Mouse (Mus musculus) limb, embryonic 14.5 days (tissue): ENCODE measurements around the gene Uba5. TPM values are rescaled to one million over a fixed set of nuclear protein-coding genes. Genes with fewer than 3 reads are reported as not detected.

ENCODE experiments used
- ATAC-seq: fragments of 200-750 bp; cut with Nextera tagmentation; 2 replicates; pipeline ENCODE4 v1.8.0; 2017; ENCODE audit warnings: low read depth, moderate number of reproducible peaks, moderate TSS enrichment; ENCODE audit not compliant: low FRiP score
- DNase-seq: peaks from one replicate; pipeline ENCODE4 v3.0.0-alpha.2; 2015; ENCODE audit warnings: low spot score
- H3K27ac ChIP-seq: fragments of 300-500 bp; sonication (generic); replicated peaks from 2 replicates; pipeline ENCODE4 v1.5.1; 2014; ENCODE audit warnings: low read depth, mild to moderate bottlenecking, low read length, moderate library complexity, mixed read lengths
- H3K27me3 ChIP-seq: fragments of 300-500 bp; sonication (generic); 2 replicates; pipeline ENCODE4 v1.6.1; 2014; ENCODE audit warnings: low read length, mixed read lengths; ENCODE audit not compliant: control insufficient read depth, insufficient read depth
- H3K36me3 ChIP-seq: fragments of 300-500 bp; sonication (generic); 2 replicates; pipeline ENCODE4 v1.6.1; 2014; ENCODE audit warnings: mild to moderate bottlenecking, low read length, moderate library complexity, mixed read lengths; ENCODE audit not compliant: control insufficient read depth, insufficient read depth
- H3K4me1 ChIP-seq: fragments of 300-500 bp; sonication (generic); 2 replicates; pipeline ENCODE4 v1.6.1; 2014; ENCODE audit warnings: antibody characterized with exemption, low read length, mixed read lengths; ENCODE audit not compliant: control insufficient read depth, insufficient read depth
- H3K4me2 ChIP-seq: fragments of 300-500 bp; sonication (generic); replicated peaks from 2 replicates; pipeline ENCODE4 v1.6.1; 2014; ENCODE audit warnings: low read depth, mild to moderate bottlenecking, low read length, moderate library complexity; ENCODE audit not compliant: severe bottlenecking
- H3K4me3 ChIP-seq: fragments of 300-500 bp; sonication (generic); replicated peaks from 2 replicates; pipeline ENCODE4 v1.5.1; 2014; ENCODE audit warnings: low read length
- H3K9ac ChIP-seq: fragments of 300-500 bp; sonication (generic); 2 replicates; pipeline ENCODE4 v1.6.1; 2014; ENCODE audit warnings: mild to moderate bottlenecking, low read depth, low read length, moderate library complexity; ENCODE audit not compliant: severe bottlenecking
- H3K9me3 ChIP-seq: fragments of 300-500 bp; sonication (generic); 2 replicates; pipeline ENCODE4 v1.6.1; 2016; ENCODE audit warnings: low read length; ENCODE audit not compliant: control insufficient read depth
- POLR2A ChIP-seq: fragments of 200-500 bp; IDR thresholded peaks from 2 replicates; pipeline ENCODE4 v1.8.0; 2012; ENCODE audit warnings: inconsistent platforms, mild to moderate bottlenecking, moderate library complexity, borderline replicate concordance; ENCODE audit not compliant: insufficient read depth, insufficient read length; ENCODE audit errors: extremely low read depth
- WGBS: fragments of 180-500 bp; shearing (Covaris S2); extraction: QIAGEN DNeasy Blood & Tissue Kit; methylation state at CpG from one replicate; pipeline ENCODE4 v1.1.7; 2014; 5-methylcytosine and 5-hydroxymethylcytosine counted together
- polyA plus RNA-seq, 2 experiments: library from polyadenylated mRNA; depleted of rRNA in 1 of 2; stranded (reverse) in 1 of 2; unstranded in 1 of 2; fragments of >200 nt; fragmentation: Nextera tagmentation in 1 of 2; extraction: Ambion mirVana in 1 of 2; gene quantifications; 2 replicates each; pipeline versions ENCODE4 v1.2.1 to v1.2.3; 2012 to 2014

The Uba5 gene
- polyA plus RNA-seq (2012; rRNA removed) (71.9 and 83.0 TPM in 2 replicates), polyA plus RNA-seq (2014; fragmentation: Nextera tagmentation; extraction: Ambion mirVana) (67.4 and 72.5 TPM in 2 replicates)

DNA sequence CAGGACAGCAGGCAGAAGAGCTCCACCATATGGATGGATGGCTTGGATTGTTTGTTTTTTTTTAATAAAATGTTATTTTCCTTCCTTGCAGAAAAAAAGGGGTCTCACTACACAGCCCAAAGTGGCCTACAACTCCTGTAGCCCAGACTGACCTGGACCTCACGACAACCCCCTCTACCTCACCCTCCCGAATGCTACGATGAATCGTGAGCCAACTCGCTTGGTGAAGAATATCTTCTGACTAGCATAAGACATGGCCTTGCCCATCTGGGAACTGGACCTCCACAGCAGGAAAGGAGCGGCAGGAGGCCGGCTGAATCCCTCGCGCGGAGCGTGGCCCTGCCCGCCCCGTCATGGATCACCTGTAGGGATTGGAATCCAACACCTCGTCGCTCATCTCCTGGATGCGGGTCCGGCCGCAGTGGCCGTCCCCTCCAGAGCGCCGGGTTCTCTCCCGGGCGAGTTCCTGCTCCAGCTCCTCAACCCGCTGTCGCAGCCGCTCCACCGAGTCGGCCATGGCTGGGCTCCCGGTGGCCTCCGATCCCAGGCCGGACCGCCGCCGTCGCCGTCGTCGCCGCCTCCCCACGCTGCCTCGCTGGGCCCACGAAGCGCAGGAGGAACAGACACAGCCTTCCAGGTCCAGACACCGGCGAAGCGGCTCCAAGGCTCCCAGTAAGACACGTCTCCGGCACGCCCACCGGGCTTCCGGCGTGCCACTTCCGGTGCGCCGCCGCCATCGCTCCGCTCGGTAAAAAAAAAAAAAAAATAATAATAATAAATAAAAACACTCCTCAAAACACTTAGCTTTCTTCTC lies at the start of gene Uba5:
TSS of gene Uba5 (minus strand) at position 705 of the 814 bp plus-strand sequence.
- H3K4me2 ChIP-seq, result peak within 1 kb of the TSS; percentile 88
- H3K4me3 ChIP-seq, result peak within 1 kb of the TSS; percentile 87
- ATAC-seq (peak; percentile 76), DNase-seq (peak; percentile 80)
- H3K9ac ChIP-seq, result peak within 1 kb of the TSS; percentile 77
- H3K27ac ChIP-seq, result peak within 1 kb of the TSS; percentile 28; the same call in 1 of the 2 replicates
- H3K36me3 ChIP-seq, result peaks cover 23% of the 10 kb centered on the region
- H3K4me1 ChIP-seq, result peaks cover 15% of the 10 kb centered on the region
- no peaks in the 10 kb centered on the region for H3K9me3 ChIP-seq
- 2% methylated on average over 46 of the region's 59 CpGs for WGBS
- H3K27me3 ChIP-seq, result no peaks in the 10 kb centered on the region
- TF ChIP-seq POLR2A, result peak; percentile 45; the same call in 1 of the 2 replicates

DNA sequence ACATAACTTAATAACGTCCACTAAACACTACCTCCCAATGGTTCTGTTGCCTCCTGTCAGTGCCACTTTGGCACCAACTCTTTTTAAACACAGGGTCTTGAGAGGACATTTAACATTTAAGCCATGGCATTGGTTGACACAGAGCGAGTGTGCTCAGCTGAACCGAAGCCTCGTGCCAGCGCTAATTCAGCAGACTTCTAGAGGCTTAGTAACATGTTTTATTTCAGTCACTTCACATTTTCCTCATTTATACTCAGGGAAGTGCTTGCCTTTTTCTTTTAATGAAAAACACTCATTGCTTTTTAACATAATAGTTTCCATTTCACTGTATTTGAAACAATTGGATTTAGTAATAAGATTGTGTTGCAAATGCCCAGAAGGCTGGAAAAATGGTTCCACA lies 46.2 kb upstream of the Uba5 start:
- H3K9me3 ChIP-seq, result no peaks in the 10 kb centered on the region
- WGBS, result 68% methylated on average over 5 of the region's 5 CpGs
- no peaks in the 10 kb centered on the region for H3K4me1 ChIP-seq
- no peak overlapping the region for H3K27ac ChIP-seq
- no peaks in the 10 kb centered on the region for H3K27me3 ChIP-seq
- H3K9ac ChIP-seq, result no peak overlapping the region
- H3K36me3 ChIP-seq, result no peaks in the 10 kb centered on the region
- ATAC-seq, result no peak
- no peak for DNase-seq
- TF ChIP-seq POLR2A, result no peak
- no peak overlapping the region for H3K4me2 ChIP-seq
- no peak overlapping the region for H3K4me3 ChIP-seq

DNA sequence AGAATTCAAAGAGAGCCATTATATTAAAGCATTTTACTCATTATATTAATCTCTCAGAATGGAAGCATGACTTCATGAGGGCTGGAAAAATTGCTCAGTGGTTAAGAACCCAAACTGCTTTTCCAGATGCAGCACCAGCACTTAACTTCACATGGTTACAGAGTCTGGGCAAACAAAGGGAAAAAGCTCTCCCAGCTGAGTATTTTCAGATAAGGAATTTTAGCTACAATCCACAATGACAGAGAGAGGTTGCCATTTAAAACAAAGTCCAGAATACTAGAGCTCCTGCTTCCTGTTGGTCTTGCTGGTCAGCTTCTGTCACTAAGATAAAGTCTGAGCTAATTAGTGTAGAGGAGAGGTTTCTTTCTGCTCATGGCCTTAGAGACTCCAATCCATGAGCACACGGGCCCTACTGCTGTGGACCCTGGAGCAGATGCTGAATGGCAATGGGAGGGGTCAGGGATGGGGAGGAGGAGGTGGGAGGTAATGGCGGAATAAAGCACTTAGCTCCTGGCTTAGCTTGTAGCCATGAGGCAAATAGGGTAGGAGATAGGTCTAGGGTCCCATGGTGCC lies 45.7 kb upstream of the Uba5 start:
- ATAC-seq (no peak), DNase-seq (no peak)
- Histone ChIP-seq H3K4me2 (no peak overlapping the region), H3K4me3 (no peak overlapping the region), H3K27ac (no peak overlapping the region), H3K36me3 (no peaks in the 10 kb centered on the region), H3K9ac (no peak overlapping the region), H3K9me3 (no peaks in the 10 kb centered on the region), H3K27me3 (no peaks in the 10 kb centered on the region), H3K4me1 (no peaks in the 10 kb centered on the region)
- TF ChIP-seq POLR2A, result no peak
- WGBS, result 72% methylated on average over 2 of the region's 2 CpGs

DNA sequence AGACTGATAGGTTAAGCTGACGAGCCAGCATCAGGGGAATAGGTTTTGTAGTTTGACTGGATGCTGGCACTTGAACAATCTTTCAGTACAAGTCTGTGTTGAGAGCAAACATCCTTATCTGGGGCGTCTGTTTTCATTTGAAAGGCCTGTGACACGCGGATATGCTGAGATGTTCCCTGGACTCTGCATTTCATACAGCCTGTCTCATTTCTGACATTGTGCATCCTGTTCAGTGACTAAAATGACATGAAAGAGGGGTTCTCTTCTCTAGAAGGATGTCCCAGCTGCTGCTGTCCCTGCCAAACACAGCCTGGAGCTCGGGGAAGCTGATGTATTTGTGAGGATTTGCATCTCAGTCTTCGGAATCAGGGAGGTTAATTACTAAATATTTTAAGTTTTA lies 44.5 kb upstream of the Uba5 start:
- no peak for DNase-seq
- Histone ChIP-seq H3K4me3 (no peak overlapping the region), H3K36me3 (no peaks in the 10 kb centered on the region), H3K27ac (no peak overlapping the region), H3K27me3 (no peaks in the 10 kb centered on the region), H3K9me3 (no peaks in the 10 kb centered on the region), H3K4me1 (0 out of 2 replicates have a peak, but pooled peaks cover under 1% of the 10 kb centered on the region), H3K9ac (no peak overlapping the region), H3K4me2 (no peak overlapping the region)
- no peak for TF ChIP-seq POLR2A
- WGBS, result 82% methylated on average over 6 of the region's 6 CpGs
- no peak for ATAC-seq

DNA sequence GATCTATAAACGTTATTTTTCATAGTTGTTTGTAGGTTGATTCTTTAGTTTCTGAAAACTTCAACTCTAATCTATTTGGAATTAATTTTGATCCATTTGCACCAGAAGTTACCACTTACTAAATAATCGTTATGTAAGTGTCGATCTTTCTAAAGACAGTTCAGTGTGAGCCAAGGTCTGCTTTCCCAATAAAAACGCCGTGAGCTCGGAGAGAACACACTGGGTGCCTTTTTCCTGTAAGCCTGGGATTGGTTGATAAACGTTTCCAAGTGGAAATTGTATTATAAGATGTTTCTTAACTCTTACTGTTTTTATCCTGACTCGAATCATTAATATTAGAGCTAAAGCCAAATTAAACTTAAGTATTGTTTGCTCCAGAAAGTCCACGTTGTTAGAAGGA lies 44.0 kb upstream of the Uba5 start:
- Histone ChIP-seq H3K9ac (no peak overlapping the region), H3K9me3 (no peaks in the 10 kb centered on the region), H3K27ac (no peak overlapping the region), H3K4me3 (no peak overlapping the region), H3K4me2 (no peak overlapping the region), H3K4me1 (peaks cover 3% of the 10 kb centered on the region; the same call in 1 of the 2 replicates), H3K27me3 (no peaks in the 10 kb centered on the region), H3K36me3 (no peaks in the 10 kb centered on the region)
- DNase-seq (no peak), ATAC-seq (no peak)
- 65% methylated on average over 9 of the region's 9 CpGs for WGBS
- TF ChIP-seq POLR2A, result no peak
